Mouse (Mus musculus): ENCODE data around the gene Ahcyl1.
"Not testable (repeated sequence)": the region's sequence is repeated elsewhere in the genome, so short reads cannot be mapped to it uniquely, and the experiment has no call there.

Ahcyl1 gene

DNA sequence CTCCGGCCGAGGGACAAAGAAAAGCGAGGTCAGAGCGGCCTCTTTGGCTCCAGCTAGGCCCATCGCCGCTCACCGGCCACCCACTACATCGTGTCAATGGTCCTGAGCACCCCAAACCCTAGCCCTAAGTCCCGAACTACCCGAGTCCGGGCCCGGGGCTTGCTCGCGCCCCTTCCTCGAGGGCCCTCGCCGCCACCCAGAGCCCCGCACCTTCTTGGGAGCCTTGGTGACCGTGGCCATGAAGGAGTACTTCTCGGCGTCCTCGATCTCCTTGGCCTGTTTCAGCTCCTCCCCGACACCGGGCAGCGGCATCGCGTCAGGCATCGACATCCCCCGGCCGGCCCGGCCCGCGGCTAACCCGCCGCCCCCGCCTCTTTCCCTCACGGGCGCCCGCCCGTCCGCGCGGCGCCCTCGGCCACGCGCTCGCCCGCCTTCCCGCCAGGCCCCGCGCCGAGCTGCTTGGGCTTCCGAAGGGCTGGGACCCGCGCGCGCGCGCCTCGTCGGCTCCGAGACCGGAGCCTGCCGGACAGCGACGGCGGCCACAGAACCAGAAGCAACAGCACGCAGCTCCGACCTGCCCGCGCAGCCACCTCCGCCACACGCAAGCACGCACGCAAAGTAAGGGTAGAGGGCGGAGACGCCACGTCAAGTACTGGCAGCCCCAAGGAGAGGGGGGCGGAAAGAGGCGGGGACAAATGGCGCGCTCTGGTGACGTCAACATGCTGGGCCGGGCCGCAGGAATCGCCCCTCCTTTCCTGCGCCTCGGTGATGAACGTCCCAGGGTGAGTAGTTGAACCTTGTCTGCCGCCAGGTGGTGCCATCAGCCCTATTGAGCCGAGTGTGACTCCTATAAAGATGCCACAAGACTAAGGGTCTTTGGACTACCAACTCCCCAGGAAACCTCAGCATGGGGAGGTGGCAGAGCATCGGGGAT, at the start of gene Ahcyl1:
TSS of gene Ahcyl1 (minus strand) at position 613 of the 934 bp plus-strand sequence.
- peak; percentile 91 for DNase-seq (ENCODE audit: low read depth, low spot score)

DNA sequence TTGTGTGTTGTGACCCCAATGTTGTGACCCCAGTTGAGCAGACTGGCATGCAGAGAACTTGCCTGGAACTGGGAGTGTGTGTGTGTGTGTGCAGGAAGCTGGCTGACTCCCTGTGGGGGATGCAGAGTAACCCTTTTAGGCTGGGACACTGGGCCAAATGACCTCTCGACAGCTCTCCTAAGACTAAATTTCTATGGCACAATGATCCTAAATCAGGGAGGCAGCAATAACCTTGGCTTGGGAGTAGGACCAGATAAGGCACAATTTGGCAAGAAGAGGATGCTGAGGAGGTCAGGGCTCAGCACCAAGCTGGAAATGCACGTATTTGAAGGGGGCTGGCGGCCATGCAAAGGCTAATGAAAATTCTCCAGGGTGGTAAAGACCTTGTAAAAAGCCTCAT, 49.7 kb upstream of the Ahcyl1 start:
- no peak for DNase-seq (ENCODE audit: low read depth, low spot score)

DNA sequence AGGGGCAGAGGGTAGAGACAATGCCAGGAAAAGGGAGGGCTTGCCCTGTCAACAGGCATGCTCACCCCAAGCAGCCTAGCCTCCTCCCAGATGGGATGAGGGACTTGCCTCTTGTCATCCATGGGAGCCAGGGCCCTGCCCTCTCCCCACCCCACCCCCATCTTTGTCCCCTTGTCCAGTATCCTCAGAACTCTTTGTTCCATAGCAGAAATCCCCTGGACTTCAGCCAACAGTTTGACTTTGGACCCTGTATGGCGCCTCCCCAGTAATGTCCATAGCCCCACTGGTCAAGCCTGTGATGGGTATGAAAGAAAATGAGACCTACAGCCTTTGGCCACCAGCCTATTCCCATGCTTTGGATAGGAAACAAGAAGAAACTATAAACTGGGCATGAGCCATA, 47.3 kb upstream of the Ahcyl1 start:
- no peak for DNase-seq (ENCODE audit: low read depth, low spot score)

DNA sequence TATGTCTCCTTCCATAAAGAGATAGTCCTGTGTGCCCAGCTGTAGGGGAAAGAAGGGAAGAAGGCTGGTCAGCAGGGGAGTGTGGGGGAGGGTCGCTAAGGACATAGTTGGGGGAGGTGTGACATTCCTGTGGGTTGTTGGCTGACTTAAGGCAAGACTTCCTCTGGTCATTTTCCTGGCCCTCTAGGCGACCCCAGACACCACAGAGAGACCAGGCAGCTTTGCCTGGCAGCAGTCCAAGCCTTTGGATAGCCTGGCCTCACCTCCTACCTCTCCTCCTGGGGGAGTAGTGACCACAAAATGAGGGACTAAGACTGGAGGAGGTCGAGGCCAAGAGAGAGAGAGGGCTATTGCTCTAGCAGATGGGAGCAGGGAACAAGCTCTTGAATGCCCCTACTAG, 46.7 kb upstream of the Ahcyl1 start:
- DNase-seq (ENCODE audit: low read depth, low spot score): no peak

DNA sequence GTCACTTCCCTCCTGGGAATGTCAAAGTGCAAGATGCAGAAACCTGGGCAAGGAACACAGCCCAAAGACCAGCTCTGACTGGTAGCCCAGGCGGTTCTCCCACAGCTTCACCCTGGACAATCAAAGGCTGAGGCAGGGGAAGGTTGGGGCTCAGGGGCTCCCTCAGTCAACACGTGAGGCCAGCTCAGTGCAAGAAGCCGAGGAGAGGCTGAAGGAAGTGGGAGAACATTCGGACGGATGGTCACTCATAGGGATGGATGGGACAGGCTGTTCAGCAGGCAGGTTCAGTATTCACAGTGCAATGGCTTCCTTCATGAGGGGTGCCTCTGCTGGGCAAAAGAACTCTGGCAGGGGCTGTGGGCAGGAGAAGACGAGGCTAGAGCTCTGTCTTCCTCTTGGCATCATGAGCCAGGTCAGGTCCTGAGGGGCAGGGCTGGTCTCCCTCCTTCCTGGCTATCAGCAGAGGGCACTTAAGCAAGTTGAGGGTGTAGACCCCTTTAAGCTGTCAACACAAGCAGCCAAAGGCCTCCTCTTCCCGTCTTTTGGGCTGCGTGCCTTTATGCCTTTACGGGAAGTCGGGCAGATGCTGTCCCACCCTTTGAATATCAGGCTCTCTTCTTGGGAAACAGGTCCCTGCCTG, 45.8 kb upstream of the Ahcyl1 start:
- DNase-seq (ENCODE audit: low read depth, low spot score): no peak

DNA sequence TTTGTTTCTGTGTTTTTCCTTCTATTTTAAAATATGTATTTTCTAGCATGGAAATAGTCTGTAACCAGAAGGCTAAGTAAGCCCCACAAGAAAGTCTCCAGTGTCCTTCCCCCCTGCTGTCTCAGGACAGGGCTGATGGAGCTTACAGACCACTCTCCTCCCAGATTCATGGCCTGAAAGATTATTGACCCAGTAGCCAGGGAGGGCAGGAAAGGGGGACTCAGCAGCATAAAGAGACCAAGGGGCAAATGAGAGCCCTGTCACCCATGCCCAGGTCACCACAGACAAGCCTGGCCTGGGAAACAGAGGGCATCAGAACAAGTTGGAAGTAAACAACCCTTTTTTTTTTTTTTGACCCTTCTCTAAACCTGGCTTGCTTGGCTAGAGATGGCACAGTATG, 45.0 kb upstream of the Ahcyl1 start:
- no peak for DNase-seq (ENCODE audit: low read depth, low spot score)

DNA sequence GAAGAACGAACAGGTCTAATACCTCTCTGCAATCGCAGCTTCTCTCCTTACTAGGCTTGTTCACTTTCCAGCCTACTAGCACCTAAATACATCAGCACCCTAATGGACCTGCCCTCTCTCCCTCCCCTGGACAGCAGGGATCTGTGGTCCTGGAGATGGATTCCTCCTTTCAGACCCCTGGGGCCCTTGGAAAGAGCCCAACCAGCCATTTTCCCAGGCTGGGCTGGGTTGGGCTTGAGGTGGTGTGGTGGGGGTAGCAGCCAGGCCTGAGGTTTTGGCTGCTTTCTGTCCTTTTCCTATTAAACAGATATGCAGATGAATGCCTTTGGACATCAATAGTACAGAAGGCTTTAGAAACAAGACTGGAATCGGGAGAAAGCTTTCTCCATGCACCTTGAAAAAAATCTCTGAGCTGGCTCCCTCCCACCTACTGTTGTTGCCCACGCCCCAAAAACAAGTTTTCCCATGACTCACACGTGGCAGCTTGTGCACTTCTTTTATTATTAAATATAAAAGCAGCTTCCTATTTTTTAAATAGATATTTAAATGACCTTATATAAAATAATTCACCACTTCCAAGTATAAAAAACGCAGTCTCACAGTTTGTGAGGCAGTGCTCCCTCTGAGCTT, 44.3 kb upstream of the Ahcyl1 start:
- DNase-seq (ENCODE audit: low read depth, low spot score): peak; percentile 54

DNA sequence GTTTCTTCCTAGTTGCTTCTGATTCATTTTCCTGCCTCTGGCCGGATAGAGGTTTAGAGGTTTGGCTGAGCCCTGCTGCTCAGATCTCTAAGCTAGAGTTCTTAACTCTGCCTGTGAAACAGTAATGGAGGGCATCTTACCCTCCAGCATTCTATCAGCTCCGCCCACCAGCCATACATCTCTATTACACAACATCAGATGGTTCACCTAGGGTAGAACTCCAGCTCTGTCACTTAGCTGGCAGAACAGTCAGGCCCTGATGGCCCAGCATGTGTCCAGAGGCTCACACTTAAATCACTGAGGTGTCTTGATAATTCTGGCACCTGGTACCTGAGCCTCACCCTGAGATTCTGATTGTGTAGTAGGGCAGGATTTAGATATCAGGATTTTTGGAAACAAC, 43.6 kb upstream of the Ahcyl1 start:
- DNase-seq (ENCODE audit: low read depth, low spot score): no peak

DNA sequence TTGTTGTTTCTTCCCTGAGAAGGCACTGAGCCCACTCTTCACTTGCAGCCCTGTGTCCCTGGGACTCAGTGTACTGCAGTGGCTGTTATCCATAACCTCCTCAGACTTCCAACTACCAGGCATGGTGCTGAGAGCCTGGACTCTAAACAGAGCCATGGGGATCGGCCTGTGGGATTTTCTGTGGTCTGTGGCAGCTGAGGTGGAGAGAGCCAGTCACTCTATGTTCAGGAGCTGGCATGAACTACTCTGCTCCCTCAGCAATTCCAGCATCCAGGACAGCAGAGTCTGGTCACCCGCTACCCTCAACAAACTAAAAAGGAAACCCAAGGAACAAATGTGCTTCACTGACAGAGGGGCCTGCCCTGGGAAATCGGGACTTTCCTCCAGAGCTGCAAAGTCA, 43.1 kb upstream of the Ahcyl1 start:
- DNase-seq (ENCODE audit: low read depth, low spot score): no peak

DNA sequence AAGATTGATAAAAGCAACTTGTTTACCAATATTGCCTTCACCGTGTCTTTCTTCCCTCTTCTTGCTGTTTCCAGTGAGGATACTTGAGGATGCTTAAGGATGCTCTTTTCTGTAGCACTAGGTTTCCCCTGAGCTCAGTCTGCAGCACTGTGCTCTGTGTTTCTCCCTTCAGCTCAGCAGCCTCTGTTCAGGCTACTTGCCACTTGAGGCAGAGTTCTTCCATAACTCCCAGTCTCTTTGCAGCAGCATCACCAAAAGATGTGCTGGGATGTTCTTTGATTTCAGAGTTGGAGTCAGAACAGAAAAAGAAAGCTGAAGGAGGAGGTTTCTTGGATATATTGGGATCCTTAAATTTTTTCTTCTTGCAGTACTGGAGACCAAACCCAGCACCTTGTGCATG, 42.3 kb upstream of the Ahcyl1 start:
- no peak for DNase-seq (ENCODE audit: low read depth, low spot score)

DNA sequence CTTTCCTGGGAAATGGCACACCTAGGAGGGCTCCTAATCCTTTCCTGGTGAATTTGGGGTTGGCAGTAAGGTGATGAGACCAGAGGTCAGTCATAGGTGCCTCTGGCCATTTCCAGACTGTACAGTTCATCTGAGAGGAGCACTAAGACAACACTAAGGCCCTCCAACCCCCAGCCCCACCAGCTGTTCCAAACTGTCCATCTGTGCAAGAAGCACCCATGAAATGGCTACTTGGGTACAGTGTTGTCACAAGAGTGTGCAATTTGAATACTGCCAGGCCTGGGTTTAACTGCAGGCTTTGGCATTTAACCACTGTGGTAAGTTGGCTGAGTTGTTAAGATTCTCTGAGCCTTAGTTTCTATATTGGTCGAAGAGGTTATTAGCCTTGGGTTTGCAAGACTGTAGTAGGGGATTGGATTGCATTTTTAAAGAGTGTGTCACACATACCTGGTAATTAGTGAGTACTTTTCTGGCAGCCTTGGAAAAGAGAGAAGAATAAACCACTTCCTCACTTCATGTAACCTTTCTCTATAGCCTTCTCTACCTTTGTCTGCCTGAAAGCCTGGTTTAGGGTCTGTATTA, 41.3 kb upstream of the Ahcyl1 start:
- no peak for DNase-seq (ENCODE audit: low read depth, low spot score)

DNA sequence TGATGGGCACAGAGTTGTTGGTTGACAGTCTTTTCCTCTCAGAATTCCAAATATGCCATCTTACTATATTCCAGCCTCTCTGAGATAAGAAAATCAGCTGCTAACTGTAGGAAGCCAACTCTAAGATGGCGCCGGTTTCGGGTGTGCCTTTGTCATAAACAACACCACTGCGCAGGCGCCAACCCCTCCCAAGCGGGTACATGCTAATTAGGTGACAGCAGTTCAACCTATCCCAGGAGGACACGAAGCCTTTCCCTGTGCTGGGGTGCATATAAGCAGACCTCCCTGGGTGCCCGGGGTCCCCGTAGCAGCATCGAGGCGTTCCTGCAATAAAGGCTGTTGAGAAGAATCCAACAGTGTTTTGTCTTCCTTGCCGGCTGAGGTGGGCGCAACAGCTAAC, 39.3 kb upstream of the Ahcyl1 start:
- DNase-seq (ENCODE audit: low read depth, low spot score): not testable (repeated sequence)

DNA sequence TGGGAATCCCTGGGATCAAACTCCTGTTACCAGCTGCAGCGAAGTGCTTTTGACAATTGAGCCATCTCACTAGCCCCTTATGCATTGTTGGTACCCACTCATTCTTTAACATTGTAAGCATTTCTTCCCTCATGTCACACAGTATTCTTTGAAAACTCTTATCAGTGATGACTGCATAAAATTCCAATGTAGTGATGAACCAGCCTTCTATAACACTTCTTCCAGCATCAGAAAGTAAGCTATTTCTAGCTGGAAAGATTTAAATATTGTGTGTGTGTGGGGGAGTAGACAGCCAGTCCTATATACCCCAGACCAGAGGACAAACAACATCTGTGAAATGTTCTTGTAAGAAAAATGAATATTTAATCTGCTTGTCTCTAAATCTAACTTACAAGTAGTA, 37.0 kb upstream of the Ahcyl1 start:
- DNase-seq (ENCODE audit: low read depth, low spot score): no peak

DNA sequence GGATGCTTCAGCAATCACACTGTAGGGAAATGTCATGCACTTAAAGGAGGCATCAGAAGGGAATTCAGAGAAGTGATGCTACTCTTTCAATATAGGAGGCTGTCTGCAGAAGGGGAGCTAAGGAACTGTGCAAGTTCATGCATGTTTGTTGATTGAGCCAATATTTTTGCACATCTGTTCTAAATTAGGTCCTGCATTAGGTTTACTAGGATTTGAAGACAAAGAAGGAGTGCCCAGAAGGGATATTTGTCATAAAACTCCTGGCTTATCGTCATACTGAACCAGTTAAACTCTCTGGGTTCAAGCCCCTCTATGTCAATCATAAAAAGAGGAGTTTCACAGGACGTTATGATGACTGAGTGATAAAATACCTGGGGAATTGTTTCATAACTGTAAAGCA, 33.9 kb upstream of the Ahcyl1 start:
- DNase-seq (ENCODE audit: low read depth, low spot score): no peak

DNA sequence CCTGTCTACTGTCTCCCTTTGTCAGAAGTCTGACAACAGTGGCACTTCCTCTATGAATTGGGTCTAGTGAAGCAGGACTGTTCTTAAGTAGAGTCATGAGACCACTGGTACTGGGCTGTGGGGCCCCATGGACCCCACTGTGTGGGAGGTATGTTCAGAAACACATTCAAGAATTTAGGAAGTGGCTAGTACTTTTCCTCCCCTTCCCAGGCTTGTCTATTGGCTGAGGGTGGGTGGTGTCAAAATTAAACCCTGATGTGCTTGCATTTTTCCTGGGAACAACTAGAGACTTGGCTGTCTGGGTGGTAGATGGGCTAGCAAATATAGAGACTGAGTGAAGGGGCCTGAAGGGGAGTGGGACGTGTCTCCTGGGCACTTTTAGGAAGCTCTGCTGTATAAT, 32.1 kb upstream of the Ahcyl1 start:
- no peak for DNase-seq (ENCODE audit: low read depth, low spot score)

DNA sequence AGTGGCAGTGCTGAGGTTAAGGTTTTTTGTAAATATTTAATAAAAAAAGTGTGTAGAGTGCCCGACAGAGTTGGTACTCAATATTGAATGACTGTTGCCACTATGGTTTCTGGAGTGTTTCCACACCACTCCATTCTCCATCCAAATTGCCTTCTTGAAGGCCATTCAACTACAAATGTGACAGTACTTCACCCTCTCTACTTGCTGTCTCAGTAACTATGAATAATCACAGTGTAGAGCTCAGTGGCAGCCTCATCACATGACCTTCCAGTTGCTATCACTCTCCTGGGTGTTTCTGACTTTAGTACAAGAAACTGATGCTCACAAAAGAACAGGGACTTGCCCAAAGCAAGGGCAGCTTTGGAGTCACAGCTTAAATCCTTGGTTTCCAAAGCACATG, 19.6 kb upstream of the Ahcyl1 start:
- no peak for DNase-seq (ENCODE audit: low read depth, low spot score)

DNA sequence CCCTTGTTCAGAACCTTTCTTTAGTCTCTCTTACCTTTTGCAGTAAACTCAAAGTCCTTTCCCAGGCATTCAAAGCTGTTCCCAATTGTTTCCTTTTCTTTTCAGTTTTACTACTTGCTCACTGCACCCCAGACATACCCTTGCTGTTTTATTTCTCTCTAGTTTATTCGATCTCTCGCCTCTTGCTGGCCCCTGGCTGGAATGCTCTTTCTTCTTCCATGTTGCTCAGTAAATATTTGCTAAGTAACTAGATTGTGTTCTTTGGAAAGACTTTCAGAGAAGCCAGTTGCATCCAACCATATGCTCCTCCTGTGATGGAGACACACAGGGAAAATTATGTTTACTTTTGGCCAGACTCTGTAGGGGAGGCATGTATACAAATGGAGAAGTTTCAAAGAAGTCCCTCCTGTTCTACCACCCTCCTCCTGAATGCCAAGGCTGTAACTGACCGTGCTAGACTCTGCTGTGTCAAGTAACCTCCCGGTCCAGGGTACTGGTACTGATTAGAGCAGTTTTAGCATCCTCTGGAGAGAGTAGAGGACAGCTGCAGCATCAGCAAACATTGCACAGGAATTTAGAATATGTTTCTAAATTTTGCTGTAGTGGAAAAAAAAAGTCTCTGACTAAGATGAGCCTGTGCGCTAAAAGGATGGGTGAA, 18.0 kb upstream of the Ahcyl1 start:
- no peak for DNase-seq (ENCODE audit: low read depth, low spot score)

DNA sequence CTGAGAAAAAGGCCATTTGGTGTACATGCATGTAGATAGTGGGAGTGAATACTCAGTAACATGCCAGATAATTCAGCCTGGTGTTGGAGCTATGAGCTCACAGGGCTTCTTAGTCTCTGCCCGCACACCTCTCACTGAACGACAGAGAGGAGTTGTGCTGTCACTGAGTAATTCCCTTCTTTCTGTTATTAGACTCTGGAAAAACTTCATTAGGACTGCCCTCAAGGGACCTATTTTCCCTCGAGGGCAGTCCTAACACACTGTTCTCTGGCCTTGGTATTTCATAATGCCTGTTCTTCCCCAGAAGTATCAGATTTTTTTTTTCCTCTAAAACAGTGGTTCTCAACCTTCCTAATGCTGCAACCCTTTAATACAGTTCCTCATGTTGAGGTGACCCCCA, 15.7 kb upstream of the Ahcyl1 start:
- DNase-seq (ENCODE audit: low read depth, low spot score): no peak

DNA sequence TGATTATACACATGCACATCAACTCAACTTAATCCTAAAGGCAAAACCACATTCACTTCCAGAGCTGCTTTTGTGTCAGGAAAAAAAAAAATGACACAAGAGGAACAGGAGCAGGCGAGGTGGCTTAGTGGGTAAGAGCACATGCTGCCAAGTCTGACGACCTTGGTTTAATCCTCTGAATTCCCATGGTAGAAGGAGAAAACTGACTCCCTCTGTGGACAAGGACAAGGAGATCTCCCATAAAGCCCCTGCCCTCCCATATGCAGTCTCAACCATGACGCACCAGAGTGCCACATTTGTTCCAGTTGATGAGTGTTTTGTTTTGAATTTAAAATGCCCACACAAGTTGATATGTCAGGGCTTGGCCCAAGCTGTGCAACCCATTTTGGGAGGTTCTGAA, 12.8 kb upstream of the Ahcyl1 start:
- DNase-seq (ENCODE audit: low read depth, low spot score): no peak

DNA sequence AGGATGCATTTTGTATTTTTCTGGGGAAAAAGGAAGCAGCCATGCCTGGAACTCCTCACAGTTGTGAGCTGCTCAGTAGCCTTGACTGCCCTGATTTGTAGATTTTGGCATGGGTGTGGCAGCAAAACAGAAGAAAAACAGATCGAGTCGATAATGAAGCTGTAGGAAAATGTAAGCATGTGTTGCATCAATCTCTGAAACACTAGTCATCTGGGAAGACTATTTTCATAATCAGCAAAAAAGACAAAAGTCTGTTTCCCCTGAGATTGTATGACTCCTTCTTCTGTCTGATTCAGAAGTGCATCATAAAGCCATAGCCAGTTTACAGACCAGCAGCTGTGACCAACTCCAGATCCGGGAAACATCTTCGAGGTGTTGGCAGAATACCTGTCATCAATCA, 10.9 kb upstream of the Ahcyl1 start:
- no peak for DNase-seq (ENCODE audit: low read depth, low spot score)

DNA sequence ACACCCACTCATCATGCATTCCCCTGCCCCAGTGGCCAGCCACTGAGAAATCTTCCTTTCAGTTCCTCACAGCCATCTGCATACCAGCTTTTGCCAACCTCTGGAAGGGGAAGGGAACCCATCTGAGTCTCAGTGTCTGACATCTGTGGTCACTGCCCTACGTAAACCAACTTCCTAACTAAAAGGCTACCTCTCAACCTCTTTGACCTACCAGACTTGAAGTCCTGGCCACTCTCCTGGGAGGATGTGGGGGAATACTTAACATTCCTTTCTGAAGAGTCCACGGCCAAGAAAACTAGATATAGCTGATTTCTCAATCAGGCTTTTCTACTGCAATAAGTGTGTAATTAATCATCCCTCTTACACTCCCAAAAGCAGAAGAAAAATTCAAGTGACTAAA, 9.8 kb upstream of the Ahcyl1 start:
- DNase-seq (ENCODE audit: low read depth, low spot score): no peak

DNA sequence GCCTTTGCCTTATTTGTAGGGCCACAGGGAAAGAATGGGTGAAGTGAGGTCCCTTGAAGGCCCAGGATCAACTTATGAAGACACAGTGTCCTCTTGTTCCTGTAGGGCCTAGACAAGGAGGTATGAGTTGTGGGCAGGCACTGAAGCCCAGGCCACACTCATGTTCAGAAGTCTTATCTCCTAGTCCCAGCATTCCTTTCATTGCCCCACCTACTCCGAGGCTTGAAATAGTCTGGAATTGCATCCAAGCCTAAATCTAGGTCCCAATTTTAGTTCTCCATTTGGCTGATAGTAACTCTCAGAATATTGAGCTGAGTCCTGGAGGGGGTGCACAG, 8.0 kb upstream of the Ahcyl1 start:
- no peak for DNase-seq (ENCODE audit: low read depth, low spot score)
